Mouse (Mus musculus) testis, adult 10 weeks (tissue): ENCODE results near the gene Fitm2. TPM values are rescaled to one million over a fixed set of nuclear protein-coding genes. Genes with fewer than 3 reads are reported as not detected.

Source experiments
- polyA plus RNA-seq: library from polyadenylated mRNA; stranded (reverse); fragments of 350-450 nt; fragmentation: Illumina TruSeq; extraction: RNeasy Lipid Tissue Mini Kit (QIAGEN cat#74804); gene quantifications from one replicate; pipeline ENCODE4 v1.2.3, GENCODE M21; 2014; ENCODE audit warnings: low read depth, low replicate concordance

The Fitm2 gene
- polyA plus RNA-seq: 3.1 TPM

GRCm38 (mm10) chr2:163472466-163472851, at the start of gene Fitm2:
Gene Fitm2, minus strand, starts transcription at chr2:163472629.

GRCm38 (mm10) chr2:163506300-163507004, 34.0 kb upstream of the Fitm2 start, which contains the start of gene Hnf4a:
Gene Hnf4a, plus strand, starts transcription at chr2:163506808.

GRCm38 (mm10) chr2:163492018-163492417, 19.6 kb upstream of the Fitm2 start, which contains the start of gene R3hdml:
Gene R3hdml, plus strand, starts transcription at chr2:163492318.

GRCm38 (mm10) chr2:163438246-163438618, 34.2 kb downstream of the Fitm2 start, which contains the start of gene Gdap1l1:
Gene Gdap1l1, plus strand, starts transcription at chr2:163438476.

GRCm38 (mm10) chr2:163424597-163424996, 47.8 kb downstream of the Fitm2 start, which contains the start of gene Oser1:
Gene Oser1, minus strand, starts transcription at chr2:163424697.

Other genes starting within 250 kb of the Fitm2 start
- gene Jph2, start 74.6 kb downstream of the Fitm2 start, polyA plus RNA-seq: 0.04 TPM
- 397 TPM for gene Oser1, start 47.9 kb downstream of the Fitm2 start, polyA plus RNA-seq
- not detected for gene Gdap1l1, start 34.2 kb downstream of the Fitm2 start, polyA plus RNA-seq
- not detected for gene R3hdml, start 19.7 kb upstream of the Fitm2 start, polyA plus RNA-seq
- gene Hnf4a, start 34.2 kb upstream of the Fitm2 start, polyA plus RNA-seq: 0.07 TPM
- 6.1 TPM for gene Ttpal, start 129.7 kb upstream of the Fitm2 start, polyA plus RNA-seq
- gene Serinc3, start 172.5 kb upstream of the Fitm2 start, polyA plus RNA-seq: 385 TPM
- 72.4 TPM for gene Pkig, start 185.8 kb upstream of the Fitm2 start, polyA plus RNA-seq